Mouse (Mus musculus): Measurements from ENCODE around the gene Wdr82. TPM values are rescaled to one million over a fixed set of nuclear protein-coding genes. Genes with fewer than 3 reads are reported as not detected.

Gene Wdr82
- polyA plus RNA-seq (2016; fragmentation: Nextera tagmentation; extraction: Ambion mirVana), result 11.5 and 11.8 TPM in 2 replicates

DNA sequence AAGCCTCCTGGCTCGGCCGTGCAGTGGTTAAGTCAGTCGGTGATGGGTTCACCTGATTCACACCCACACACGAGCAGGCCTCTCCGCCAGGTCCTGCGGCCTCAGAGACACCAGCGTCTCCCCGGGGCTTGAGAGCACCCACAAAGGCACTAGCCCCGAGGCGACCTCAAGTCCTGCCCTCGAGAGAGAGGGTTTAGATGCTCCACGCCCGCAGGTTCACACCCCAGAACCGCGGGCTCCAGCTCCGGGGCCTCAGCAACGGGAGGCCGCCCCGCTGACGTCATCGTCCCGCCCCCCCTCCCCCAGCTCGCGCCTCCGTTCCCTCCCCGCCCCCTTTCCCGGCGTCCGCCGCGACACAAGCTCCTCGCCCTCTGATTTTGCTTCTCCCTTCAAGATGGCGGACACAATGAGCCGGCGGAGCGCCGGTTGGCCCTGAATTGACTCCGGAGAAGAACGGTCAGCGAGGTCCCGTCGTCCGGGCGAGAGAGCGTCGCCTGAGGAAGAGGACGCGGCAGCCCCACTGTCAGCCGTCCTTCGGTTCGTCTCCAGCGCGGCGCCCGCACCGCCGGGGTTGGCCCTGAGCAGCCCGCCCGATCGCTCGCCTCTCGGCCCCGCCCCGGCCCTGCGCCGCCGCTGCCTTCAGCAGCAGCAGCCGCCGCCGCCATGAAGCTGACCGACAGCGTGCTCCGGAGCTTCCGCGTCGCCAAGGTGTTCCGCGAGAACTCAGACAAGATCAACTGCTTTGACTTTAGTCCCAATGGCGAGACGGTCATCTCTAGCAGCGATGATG, at the start of gene Wdr82:
TSS of gene Wdr82 (plus strand) at position 373 of the 790 bp plus-strand sequence.
- Histone ChIP-seq H3K9me3 (replicated peaks) (no peaks in the 10 kb centered on the region), H3K27me3 (replicated peaks) (no peaks in the 10 kb centered on the region), H3K4me1 (peaks cover 44% of the 10 kb centered on the region), H3K9ac (peak within 1 kb of the TSS; percentile 89), H3K4me3 (peak within 1 kb of the TSS; percentile 92), H3K27ac (peak within 1 kb of the TSS; percentile 92), H3K36me3 (peaks cover 21% of the 10 kb centered on the region), H3K4me2 (peak within 1 kb of the TSS; percentile 93)
- ATAC-seq, result peak; percentile 93
- under 1% methylated on average over 78 of the region's 81 CpGs for WGBS (ENCODE audit: insufficient replicate concordance)

DNA sequence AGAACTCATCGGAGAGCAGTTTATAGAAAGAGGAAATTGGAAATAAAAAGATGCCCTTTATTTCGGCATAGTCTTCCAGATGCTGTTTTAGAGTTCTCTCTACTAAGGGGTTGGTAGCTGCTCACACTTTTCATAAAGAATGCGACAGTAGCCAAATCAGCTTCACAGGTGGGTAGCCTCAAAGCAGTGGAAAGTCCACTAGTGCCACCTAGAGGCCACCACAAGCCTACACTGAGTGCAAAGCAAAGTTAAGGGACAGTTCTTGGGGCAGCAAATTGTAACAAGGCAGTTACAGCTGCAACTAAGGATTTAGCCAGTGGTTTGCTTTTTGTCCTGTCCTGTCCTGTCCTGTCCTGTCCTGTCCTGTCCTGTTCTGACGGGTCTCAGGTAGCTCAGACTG, 47.1 kb upstream of the Wdr82 start:
- Histone ChIP-seq H3K27me3 (replicated peaks) (no peaks in the 10 kb centered on the region), H3K36me3 (no peaks in the 10 kb centered on the region), H3K4me3 (no peak overlapping the region), H3K4me1 (no peaks in the 10 kb centered on the region), H3K9ac (no peak overlapping the region), H3K27ac (no peak overlapping the region), H3K9me3 (replicated peaks) (no peaks in the 10 kb centered on the region), H3K4me2 (no peak overlapping the region)
- 34% methylated on average over 4 of the region's 4 CpGs for WGBS (ENCODE audit: insufficient replicate concordance)
- ATAC-seq, result no peak

DNA sequence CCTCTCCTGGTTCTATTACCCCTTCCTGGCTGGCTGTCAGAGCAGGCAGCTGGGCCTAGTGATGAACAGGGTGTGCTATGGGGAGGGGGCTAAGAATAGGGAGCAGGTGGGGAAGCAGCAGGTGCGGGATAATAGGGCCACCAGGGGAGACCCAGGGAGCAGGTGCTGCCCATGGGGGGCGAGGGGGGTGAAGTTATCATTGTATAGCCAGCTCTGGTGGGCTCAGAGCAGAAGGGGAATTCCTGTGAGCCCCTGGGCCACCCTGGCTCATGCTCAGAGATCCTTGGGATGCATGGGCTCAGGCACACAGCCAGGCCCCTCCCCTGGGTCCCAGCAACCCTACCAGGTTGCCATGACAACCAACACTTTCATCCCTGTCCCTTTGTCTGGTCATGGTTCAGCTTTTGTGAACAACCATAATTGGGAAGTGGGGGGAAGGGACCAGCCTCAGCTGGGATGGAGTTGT, 43.9 kb upstream of the Wdr82 start:
- Histone ChIP-seq H3K27ac (no peak overlapping the region), H3K9me3 (replicated peaks) (no peaks in the 10 kb centered on the region), H3K4me1 (no peaks in the 10 kb centered on the region), H3K4me3 (no peak overlapping the region), H3K36me3 (no peaks in the 10 kb centered on the region), H3K9ac (no peak overlapping the region), H3K27me3 (replicated peaks) (no peaks in the 10 kb centered on the region), H3K4me2 (no peak overlapping the region)
- no peak for ATAC-seq
- 60% methylated on average over 2 of the region's 2 CpGs for WGBS (ENCODE audit: insufficient replicate concordance)

DNA sequence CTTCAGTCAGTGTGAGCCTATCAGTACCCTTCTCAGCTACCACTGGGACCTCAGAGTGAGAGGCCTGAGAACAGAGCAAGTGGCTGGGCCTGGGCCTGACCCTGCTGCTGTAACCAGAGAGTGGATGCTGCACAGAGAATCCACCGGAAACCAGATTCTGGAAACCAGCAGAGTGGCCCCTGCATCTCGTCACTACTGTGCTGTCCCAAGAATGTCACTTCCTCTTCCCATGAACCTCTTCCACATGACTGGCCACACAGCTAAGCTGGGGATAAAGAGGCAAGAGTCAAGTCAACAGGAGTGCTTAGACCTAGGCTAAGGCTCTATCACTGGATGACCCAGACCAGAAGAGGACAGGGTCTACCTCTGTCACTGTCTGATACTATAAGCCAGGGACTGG, 41.7 kb upstream of the Wdr82 start:
- ATAC-seq, result no peak
- no peak overlapping the region for H3K4me3 ChIP-seq

DNA sequence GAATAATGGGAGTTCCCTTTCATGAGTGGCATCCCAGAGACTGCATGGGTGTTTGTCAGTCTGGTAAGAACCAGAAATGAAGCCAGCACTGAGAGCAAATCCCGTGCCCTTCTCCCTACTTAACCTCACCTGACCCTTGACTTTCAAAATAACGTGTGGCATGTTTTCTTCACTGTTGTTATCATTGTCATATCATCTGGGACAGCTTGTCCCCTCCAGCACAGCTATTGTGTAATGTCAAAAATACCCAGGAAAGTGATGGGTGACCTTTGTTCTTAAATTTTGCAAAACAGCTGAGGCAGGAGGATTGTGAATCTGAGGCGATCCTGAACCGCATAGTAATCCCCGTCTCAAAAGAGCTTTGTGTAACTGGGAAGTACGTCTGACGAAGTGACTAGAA, 40.5 kb upstream of the Wdr82 start:
- Histone ChIP-seq H3K27me3 (replicated peaks) (no peaks in the 10 kb centered on the region), H3K9ac (no peak overlapping the region), H3K9me3 (replicated peaks) (no peaks in the 10 kb centered on the region), H3K4me2 (no peak overlapping the region), H3K4me1 (no peaks in the 10 kb centered on the region), H3K36me3 (no peaks in the 10 kb centered on the region), H3K27ac (no peak overlapping the region), H3K4me3 (no peak overlapping the region)
- WGBS (ENCODE audit: insufficient replicate concordance), result 71% methylated on average over 7 of the region's 7 CpGs
- no peak for ATAC-seq

More for the DNA sequence above, 41.7 kb upstream of the Wdr82 start:
- Histone ChIP-seq H3K4me1 (no peaks in the 10 kb centered on the region), H3K9me3 (replicated peaks) (no peaks in the 10 kb centered on the region), H3K9ac (no peak overlapping the region), H3K4me2 (no peak overlapping the region), H3K36me3 (no peaks in the 10 kb centered on the region), H3K27ac (no peak overlapping the region), H3K27me3 (replicated peaks) (no peaks in the 10 kb centered on the region)
- WGBS (ENCODE audit: insufficient replicate concordance), result 49% methylated on average over 2 of the region's 2 CpGs

DNA sequence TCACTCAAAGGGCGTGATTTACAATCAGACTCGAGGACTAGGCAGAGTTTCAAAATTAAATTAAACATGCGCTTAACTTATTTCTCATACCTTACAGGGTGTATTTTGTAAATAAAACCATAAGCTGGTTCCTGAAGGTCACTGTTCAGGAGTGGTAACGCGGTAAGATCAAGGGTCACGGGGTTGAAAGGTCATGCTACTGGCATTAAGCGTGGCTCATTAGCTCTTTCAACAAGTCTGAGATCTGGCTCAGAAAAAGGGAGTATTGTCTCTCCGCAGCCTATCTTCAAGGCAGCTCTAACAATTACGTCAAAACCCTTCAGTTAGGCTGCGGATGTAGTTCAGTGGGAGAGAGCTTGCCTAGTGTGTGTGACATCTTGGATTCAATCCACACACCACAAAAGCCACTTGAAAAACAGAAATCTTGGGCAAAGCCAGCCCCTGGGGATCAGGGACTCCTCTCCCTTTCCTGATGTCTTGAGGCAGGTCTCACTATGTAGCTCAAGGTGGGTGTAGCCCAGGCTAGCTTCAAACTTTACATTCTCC, 33.0 kb upstream of the Wdr82 start:
- H3K27ac ChIP-seq, result no peak overlapping the region
- no peak overlapping the region for H3K4me3 ChIP-seq
- no peaks in the 10 kb centered on the region for H3K4me1 ChIP-seq
- H3K36me3 ChIP-seq, result no peaks in the 10 kb centered on the region
- no peak overlapping the region for H3K4me2 ChIP-seq
- no peaks in the 10 kb centered on the region for H3K27me3 ChIP-seq (replicated peaks)
- H3K9ac ChIP-seq, result no peak overlapping the region
- ATAC-seq, result no peak
- 65% methylated on average over 10 of the region's 10 CpGs for WGBS (ENCODE audit: insufficient replicate concordance)
- H3K9me3 ChIP-seq (replicated peaks), result no peaks in the 10 kb centered on the region

DNA sequence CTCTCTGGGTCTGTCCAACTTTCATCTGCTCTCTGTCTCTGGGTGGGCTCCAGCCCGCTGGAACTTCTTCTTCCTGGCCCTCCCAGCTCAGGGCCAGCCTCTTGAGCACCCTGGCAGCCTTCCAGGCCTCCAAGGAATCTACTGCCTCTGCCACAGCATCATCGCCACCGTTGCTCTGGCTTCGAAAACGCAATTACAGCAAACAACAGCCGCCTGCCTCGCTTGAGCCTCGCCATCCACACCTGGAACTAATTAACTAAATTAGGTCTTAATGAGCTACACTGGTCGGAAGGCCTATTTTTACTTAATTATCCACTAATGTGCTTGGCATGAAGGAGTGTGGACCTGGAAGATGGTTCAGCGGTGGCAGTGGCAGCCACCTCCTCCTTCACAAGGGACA, 31.0 kb upstream of the Wdr82 start:
- 63% methylated on average over 10 of the region's 10 CpGs for WGBS (ENCODE audit: insufficient replicate concordance)
- Histone ChIP-seq H3K36me3 (no peaks in the 10 kb centered on the region), H3K27me3 (replicated peaks) (no peaks in the 10 kb centered on the region; the same call in 1 of the 2 replicates), H3K4me2 (no peak overlapping the region), H3K9me3 (replicated peaks) (no peaks in the 10 kb centered on the region), H3K4me3 (no peak overlapping the region), H3K27ac (no peak overlapping the region), H3K9ac (no peak overlapping the region), H3K4me1 (no peaks in the 10 kb centered on the region)
- ATAC-seq, result no peak

DNA sequence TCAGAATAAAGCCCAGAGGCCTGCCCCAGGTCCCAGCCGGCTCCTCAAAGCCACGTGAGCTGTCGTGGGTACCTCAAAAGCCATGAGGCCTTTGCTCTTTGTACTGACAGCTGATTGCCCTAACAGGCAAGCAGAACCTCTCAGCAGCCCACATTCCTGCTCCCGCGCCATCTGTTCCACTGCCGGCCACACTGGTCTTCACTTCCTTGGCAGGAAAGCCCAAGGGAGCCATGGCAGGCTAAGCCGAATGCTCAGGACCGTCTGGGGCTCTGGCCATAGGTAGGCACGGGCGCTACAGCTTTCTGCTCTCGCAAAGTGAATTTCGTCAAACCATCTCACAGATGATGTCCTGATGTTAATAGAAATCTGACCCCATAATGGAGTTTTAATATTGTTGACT, 28.8 kb upstream of the Wdr82 start:
- no peak overlapping the region for H3K4me2 ChIP-seq
- no peaks in the 10 kb centered on the region for H3K9me3 ChIP-seq (replicated peaks)
- peaks cover 15% of the 10 kb centered on the region for H3K27me3 ChIP-seq (replicated peaks)
- H3K27ac ChIP-seq, result no peak overlapping the region
- no peak overlapping the region for H3K9ac ChIP-seq
- no peaks in the 10 kb centered on the region for H3K4me1 ChIP-seq
- no peaks in the 10 kb centered on the region for H3K36me3 ChIP-seq
- no peak for ATAC-seq
- 75% methylated on average over 12 of the region's 12 CpGs for WGBS (ENCODE audit: insufficient replicate concordance)
- H3K4me3 ChIP-seq, result no peak overlapping the region

DNA sequence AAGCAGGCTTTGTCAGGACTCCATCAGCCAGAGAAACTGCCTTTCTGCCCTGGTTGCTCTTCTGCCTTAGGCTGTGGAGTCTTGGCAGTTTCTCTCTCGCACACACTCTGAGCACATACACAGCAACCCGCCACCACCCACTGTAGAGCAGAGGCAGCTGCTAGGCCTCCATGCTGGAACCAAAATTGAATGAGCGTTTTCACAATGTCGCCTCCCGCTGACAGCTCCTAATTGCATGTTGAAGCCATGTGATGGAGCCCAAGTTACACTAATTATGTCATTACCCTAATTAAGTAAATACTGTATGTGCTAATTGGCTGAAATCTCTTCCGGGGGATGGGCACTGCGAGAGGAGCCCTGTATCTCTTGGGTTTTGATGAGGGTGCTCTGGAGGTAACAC, 26.6 kb upstream of the Wdr82 start:
- Histone ChIP-seq H3K27me3 (replicated peaks) (peaks cover 37% of the 10 kb centered on the region), H3K9me3 (replicated peaks) (no peaks in the 10 kb centered on the region), H3K4me1 (peaks cover 7% of the 10 kb centered on the region; the same call in 1 of the 2 replicates), H3K9ac (no peak overlapping the region), H3K36me3 (no peaks in the 10 kb centered on the region), H3K27ac (no peak overlapping the region), H3K4me2 (no peak overlapping the region), H3K4me3 (no peak overlapping the region)
- WGBS (ENCODE audit: insufficient replicate concordance), result 69% methylated on average over 7 of the region's 7 CpGs
- no peak for ATAC-seq

DNA sequence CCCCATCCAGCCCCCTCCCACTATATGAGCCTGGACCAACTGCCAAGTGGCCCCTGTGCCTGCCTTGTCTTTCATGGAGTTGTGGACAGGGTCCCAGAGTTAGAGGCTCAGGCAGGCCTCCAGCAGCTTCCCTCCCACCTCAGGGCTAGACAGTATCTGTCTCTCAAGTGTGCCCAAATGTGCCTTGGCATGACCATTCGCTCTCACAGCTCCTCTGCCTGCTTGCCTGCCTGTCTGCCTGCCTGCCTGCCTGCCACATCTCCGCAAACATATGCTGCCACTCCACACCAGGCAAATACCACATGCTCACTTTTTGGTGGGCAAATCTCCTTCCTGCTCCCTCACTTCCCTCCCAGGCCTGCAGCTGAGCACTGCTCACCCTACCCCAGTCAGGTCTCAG, 25.1 kb upstream of the Wdr82 start:
- Histone ChIP-seq H3K9me3 (replicated peaks) (no peaks in the 10 kb centered on the region), H3K4me1 (peaks cover 7% of the 10 kb centered on the region; the same call in 1 of the 2 replicates), H3K4me2 (no peak overlapping the region), H3K27ac (no peak overlapping the region), H3K9ac (no peak overlapping the region), H3K27me3 (replicated peaks) (peaks cover 51% of the 10 kb centered on the region), H3K4me3 (no peak overlapping the region), H3K36me3 (no peaks in the 10 kb centered on the region)
- no peak for ATAC-seq
- 64% methylated on average over 2 of the region's 2 CpGs for WGBS (ENCODE audit: insufficient replicate concordance)

DNA sequence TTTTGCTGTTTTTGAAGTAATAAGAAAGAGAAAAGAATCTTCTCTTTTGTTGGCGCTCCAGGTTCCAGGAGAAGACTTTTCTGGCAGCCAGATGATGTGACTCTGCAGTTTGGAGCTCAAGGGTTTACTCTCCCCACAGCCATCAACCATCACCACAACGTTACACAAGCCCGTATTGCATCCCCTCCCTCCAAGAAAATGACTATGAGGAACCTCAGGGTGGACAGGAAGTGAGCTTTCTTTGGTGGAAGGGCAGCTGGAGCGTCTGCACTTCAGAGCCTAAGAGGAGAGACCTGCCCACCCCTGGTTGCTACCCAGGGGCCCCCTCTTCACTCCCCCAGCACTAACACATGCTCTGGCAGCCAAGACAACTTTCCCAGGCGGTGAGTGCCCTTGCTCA, 23.4 kb upstream of the Wdr82 start:
- H3K27me3 ChIP-seq (replicated peaks), result peaks cover 68% of the 10 kb centered on the region
- 19% methylated on average over 5 of the region's 5 CpGs for WGBS (ENCODE audit: insufficient replicate concordance)

DNA sequence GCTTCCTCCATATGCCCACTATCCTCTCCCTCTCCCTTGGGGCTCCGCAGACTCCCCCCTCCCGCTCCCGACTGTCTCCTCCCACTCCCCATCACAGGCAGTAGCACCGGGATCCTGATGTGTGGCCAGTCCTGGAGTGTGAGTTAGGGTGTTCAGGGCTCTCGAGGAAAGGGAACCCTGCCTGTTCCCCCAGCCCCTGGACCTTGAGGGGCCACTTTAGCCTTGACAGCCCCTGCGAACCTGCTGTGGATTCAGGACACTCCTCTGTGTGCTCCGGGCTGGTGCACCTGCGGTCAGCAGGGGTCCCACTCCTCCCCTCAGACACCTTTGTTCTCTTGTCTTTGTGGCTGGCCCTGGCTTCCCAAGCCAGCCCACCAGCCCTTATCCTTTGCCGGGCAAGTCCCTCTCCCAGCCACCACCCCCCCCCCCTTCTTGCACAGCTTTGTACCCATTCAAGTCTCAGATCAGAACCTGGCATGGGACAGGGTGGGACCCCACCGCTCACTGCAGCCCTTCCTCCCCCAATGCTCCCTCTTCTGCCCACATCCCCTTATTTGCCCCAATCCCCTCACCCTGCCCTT, 22.8 kb upstream of the Wdr82 start:
- H3K9ac ChIP-seq, result no peak overlapping the region
- H3K27me3 ChIP-seq (replicated peaks), result peaks cover 70% of the 10 kb centered on the region
- ATAC-seq, result no peak
- WGBS (ENCODE audit: insufficient replicate concordance), result 6% methylated on average over 10 of the region's 10 CpGs
- H3K9me3 ChIP-seq (replicated peaks), result no peaks in the 10 kb centered on the region
- H3K27ac ChIP-seq, result no peak overlapping the region
- H3K4me2 ChIP-seq, result peak overlapping the region; percentile 44
- H3K4me3 ChIP-seq, result no peak overlapping the region
- peaks cover 7% of the 10 kb centered on the region; the same call in 1 of the 2 replicates for H3K4me1 ChIP-seq
- H3K36me3 ChIP-seq, result no peaks in the 10 kb centered on the region

More for the DNA sequence above, 23.4 kb upstream of the Wdr82 start:
- no peak overlapping the region for H3K4me2 ChIP-seq
- no peak overlapping the region for H3K27ac ChIP-seq
- H3K4me1 ChIP-seq, result peaks cover 7% of the 10 kb centered on the region; the same call in 1 of the 2 replicates
- H3K9ac ChIP-seq, result no peak overlapping the region
- H3K36me3 ChIP-seq, result no peaks in the 10 kb centered on the region
- ATAC-seq, result no peak
- H3K9me3 ChIP-seq (replicated peaks), result no peaks in the 10 kb centered on the region
- no peak overlapping the region for H3K4me3 ChIP-seq

All from liver, embryonic 12.5 days (tissue).